Mouse (Mus musculus): ENCODE results near the gene Actn3. TPM values are rescaled to one million over a fixed set of nuclear protein-coding genes. Genes with fewer than 3 reads are reported as not detected.
"Not testable (repeated sequence)": the region's sequence is repeated elsewhere in the genome, so short reads cannot be mapped to it uniquely, and the experiment has no call there.

Actn3 gene
- polyA plus RNA-seq, 1 experiment from 2014 or later: 9.9 TPM

DNA sequence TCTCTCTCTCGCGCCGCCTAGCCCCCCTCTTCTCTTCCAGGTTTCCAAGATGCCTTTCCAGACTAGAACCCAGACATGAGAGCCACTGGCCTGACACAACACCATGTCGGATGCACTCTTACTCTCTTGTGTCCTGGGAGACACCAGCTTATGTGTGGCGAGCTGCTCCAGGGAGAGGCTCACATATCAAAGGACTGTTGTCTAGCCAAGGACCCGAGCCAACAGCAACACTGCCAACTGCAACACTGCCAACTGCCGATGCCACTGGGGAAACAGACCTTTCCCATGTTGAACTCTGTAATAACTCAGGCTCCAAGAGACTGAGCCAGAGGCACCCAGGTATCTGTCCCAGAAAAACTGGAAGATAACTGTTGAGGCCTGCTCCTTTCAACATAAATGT lies 48.6 kb downstream of the Actn3 start:
- Histone ChIP-seq H3K4me1 (no peaks in the 10 kb centered on the region; the same call in 1 of the 2 replicates), H3K27ac (no peak overlapping the region), H3K9me3 (no peaks in the 10 kb centered on the region), H3K27me3 (ENCODE audit: insufficient read depth, poor library complexity, severe bottlenecking) (no peaks in the 10 kb centered on the region), H3K36me3 (peaks cover 43% of the 10 kb centered on the region), H3K4me3 (no peak overlapping the region)
- no peak for DNase-seq (ENCODE audit: low spot score)
- 64% methylated on average over 7 of the region's 7 CpGs for WGBS

GRCm38 (mm10) chr19:4828444-4829114 lies 49.1 kb downstream of the Actn3 start:
- Histone ChIP-seq H3K27ac (no peak overlapping the region), H3K4me1 (no peaks in the 10 kb centered on the region; the same call in 1 of the 2 replicates), H3K9me3 (no peaks in the 10 kb centered on the region), H3K4me3 (no peak overlapping the region), H3K36me3 (peaks cover 40% of the 10 kb centered on the region), H3K27me3 (ENCODE audit: insufficient read depth, poor library complexity, severe bottlenecking) (no peaks in the 10 kb centered on the region)
- DNase-seq (ENCODE audit: low spot score): no peak
- WGBS: 51% methylated on average over 16 of the region's 16 CpGs

DNA sequence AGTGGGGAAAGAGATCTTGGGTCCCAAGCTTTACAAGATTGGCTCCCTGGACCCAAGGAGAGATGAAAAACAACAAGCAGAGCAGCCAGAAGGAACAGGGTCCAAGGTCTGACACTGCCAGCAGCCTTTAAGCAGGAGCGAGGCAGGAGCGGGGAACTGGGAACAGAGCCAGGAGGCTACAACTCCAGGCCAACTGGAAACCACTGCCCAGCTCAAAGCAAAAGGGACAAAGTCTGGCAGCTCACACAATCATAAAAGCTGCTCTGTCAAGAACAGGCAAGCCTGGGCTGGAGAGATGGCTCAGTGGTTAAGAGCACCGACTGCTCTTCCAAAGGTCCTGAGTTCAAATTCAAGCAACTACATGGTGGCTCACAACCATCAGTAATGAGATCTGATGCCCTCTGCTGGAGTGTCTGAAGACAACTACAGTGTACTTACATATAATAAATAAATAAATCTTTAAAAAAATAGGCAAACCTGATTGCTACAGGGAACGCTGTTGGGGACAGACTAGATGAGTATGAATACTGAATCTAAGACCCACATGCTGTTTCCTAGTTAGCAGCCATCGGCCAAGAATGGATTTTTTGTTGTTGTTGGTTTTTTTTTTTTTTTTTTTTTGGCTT lies 56.9 kb downstream of the Actn3 start:
- WGBS: 83% methylated on average over 5 of the region's 5 CpGs
- Histone ChIP-seq H3K4me3 (no peak overlapping the region), H3K4me1 (no peaks in the 10 kb centered on the region), H3K9me3 (no peaks in the 10 kb centered on the region), H3K27me3 (ENCODE audit: insufficient read depth, poor library complexity, severe bottlenecking) (no peaks in the 10 kb centered on the region), H3K27ac (no peak overlapping the region), H3K36me3 (peaks cover 14% of the 10 kb centered on the region)
- DNase-seq (ENCODE audit: low spot score): peak; percentile 53

GRCm38 (mm10) chr19:4817182-4817835 lies 60.4 kb downstream of the Actn3 start:
- WGBS: 52% methylated on average over 1 of the region's 1 CpGs
- Histone ChIP-seq H3K9me3 (no peaks in the 10 kb centered on the region), H3K4me1 (no peaks in the 10 kb centered on the region), H3K36me3 (no peaks in the 10 kb centered on the region), H3K4me3 (no peak overlapping the region), H3K27ac (no peak overlapping the region), H3K27me3 (ENCODE audit: insufficient read depth, poor library complexity, severe bottlenecking) (no peaks in the 10 kb centered on the region)
- peak; percentile 64 for DNase-seq (ENCODE audit: low spot score)

DNA sequence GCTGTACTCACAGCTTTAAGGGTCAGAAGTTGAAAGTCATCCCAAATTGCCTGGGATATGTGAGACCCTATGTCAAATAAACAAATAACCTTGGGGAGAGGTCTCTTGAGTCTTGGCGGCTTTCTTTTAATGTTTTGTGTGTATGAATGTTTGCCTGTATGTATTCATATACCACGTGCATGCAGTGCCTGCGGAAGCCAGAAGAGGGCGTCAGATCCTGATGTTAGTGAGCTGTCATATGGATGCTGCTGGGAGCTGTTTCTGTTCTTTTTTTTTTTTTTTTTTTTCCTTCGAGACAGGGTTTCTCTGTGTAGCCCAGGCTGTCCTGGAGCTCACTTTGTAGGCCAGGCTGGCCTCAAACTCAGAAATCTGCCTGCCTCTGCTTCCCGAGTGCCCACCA lies 64.7 kb downstream of the Actn3 start:
- no peak for DNase-seq (ENCODE audit: low spot score)
- Histone ChIP-seq H3K4me1 (peaks cover 10% of the 10 kb centered on the region), H3K27me3 (ENCODE audit: insufficient read depth, poor library complexity, severe bottlenecking) (no peaks in the 10 kb centered on the region), H3K36me3 (no peaks in the 10 kb centered on the region), H3K27ac (no peak overlapping the region), H3K4me3 (no peak overlapping the region), H3K9me3 (no peaks in the 10 kb centered on the region)
- 69% methylated on average over 6 of the region's 6 CpGs for WGBS

DNA sequence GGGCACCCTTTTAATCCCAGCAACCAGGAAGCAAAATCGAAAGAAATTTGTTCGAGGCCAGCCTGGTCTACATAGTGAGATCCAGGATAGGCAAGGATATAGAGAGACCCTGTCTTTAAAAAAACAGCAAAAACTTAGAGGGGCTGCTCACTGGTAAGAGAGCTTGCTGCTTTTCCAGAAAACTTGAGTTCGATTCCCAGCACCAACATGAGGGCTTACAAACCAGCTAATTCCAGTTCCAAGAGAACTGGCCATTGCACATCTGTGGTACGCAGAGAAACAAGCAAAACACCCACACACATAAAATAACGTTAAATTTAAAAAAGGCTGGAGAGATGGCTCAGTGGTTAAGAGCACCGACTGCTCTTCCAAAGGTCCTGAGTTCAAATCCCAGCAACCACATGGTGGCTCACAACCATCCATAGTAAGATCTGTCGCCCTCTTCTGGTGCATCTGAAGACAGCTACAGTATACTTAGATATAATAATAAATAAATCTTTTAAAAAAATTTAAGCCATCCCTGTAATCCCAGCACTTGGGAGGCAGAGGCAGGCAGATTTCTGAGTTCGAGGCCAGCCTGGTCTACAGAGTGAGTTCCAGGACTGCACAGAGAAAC lies 65.3 kb downstream of the Actn3 start:
- DNase-seq (ENCODE audit: low spot score); H3K27me3 ChIP-seq (ENCODE audit: insufficient read depth, poor library complexity, severe bottlenecking); H3K9me3 ChIP-seq; H3K36me3 ChIP-seq: not testable (repeated sequence)
- peak overlapping the region; percentile 92 for H3K4me3 ChIP-seq
- WGBS: 73% methylated on average over 8 of the region's 8 CpGs
- peak overlapping the region; percentile 97; the same call in 1 of the 2 replicates for H3K27ac ChIP-seq
- peaks cover 10% of the 10 kb centered on the region for H3K4me1 ChIP-seq

GRCm38 (mm10) chr19:4811909-4812242 lies 65.8 kb downstream of the Actn3 start:
- Histone ChIP-seq H3K4me3 (peak overlapping the region; percentile 92), H3K4me1 (peaks cover 10% of the 10 kb centered on the region), H3K27me3 (ENCODE audit: insufficient read depth, poor library complexity, severe bottlenecking) (no peaks in the 10 kb centered on the region), H3K27ac (peak overlapping the region; percentile 97), H3K9me3 (no peaks in the 10 kb centered on the region), H3K36me3 (no peaks in the 10 kb centered on the region)
- no peak for DNase-seq (ENCODE audit: low spot score)
- 5% methylated on average over 12 of the region's 12 CpGs for WGBS

Other genes starting within 250 kb of the Actn3 start
- 2.1 and 2.2 TPM in 2 replicates for gene Gm960, start 179.2 kb downstream of the Actn3 start, polyA plus RNA-seq (2016; fragmentation: Nextera tagmentation; extraction: Ambion mirVana)
- gene Sptbn2, start 166.7 kb downstream of the Actn3 start, polyA plus RNA-seq (2016; fragmentation: Nextera tagmentation; extraction: Ambion mirVana): 0.57 and 1.6 TPM in 2 replicates
- 44.8 and 59.1 TPM in 2 replicates for gene Rbm4b, start 121.4 kb downstream of the Actn3 start, polyA plus RNA-seq (2016; fragmentation: Nextera tagmentation; extraction: Ambion mirVana)
- 59.6 and 68.1 TPM in 2 replicates for gene Rbm4, start 84.0 kb downstream of the Actn3 start, polyA plus RNA-seq (2016; fragmentation: Nextera tagmentation; extraction: Ambion mirVana)
- 21.5 and 23.0 TPM in 2 replicates for gene Gm21992, start 66.3 kb downstream of the Actn3 start, polyA plus RNA-seq (2016; fragmentation: Nextera tagmentation; extraction: Ambion mirVana)
- gene Rbm14, start 66.3 kb downstream of the Actn3 start, polyA plus RNA-seq (2016; fragmentation: Nextera tagmentation; extraction: Ambion mirVana): 78.0 and 92.7 TPM in 2 replicates
- gene Ccs, start 38.6 kb downstream of the Actn3 start, polyA plus RNA-seq (2016; fragmentation: Nextera tagmentation; extraction: Ambion mirVana): 39.7 and 54.2 TPM in 2 replicates
- gene Ccdc87, start 38.5 kb downstream of the Actn3 start, polyA plus RNA-seq (2016; fragmentation: Nextera tagmentation; extraction: Ambion mirVana): 0.17 TPM in 1 of 2 replicates, not detected in the other
- gene Ctsf, start 22.8 kb downstream of the Actn3 start, polyA plus RNA-seq (2016; fragmentation: Nextera tagmentation; extraction: Ambion mirVana): 30.3 and 32.2 TPM in 2 replicates
- gene Zdhhc24, start 759 bp upstream of the Actn3 start, polyA plus RNA-seq (2016; fragmentation: Nextera tagmentation; extraction: Ambion mirVana): 10.2 and 12.3 TPM in 2 replicates
- 3.1 and 3.2 TPM in 2 replicates for gene Bbs1, start 28.7 kb upstream of the Actn3 start, polyA plus RNA-seq (2016; fragmentation: Nextera tagmentation; extraction: Ambion mirVana)
- 155 and 156 TPM in 2 replicates for gene Dpp3, start 50.4 kb upstream of the Actn3 start, polyA plus RNA-seq (2016; fragmentation: Nextera tagmentation; extraction: Ambion mirVana)
- 0.32 and 1.0 TPM in 2 replicates for gene Peli3, start 65.2 kb upstream of the Actn3 start, polyA plus RNA-seq (2016; fragmentation: Nextera tagmentation; extraction: Ambion mirVana)
- 128 and 142 TPM in 2 replicates for gene Mrpl11, start 84.2 kb upstream of the Actn3 start, polyA plus RNA-seq (2016; fragmentation: Nextera tagmentation; extraction: Ambion mirVana)
- 0.24 and 0.34 TPM in 2 replicates for gene Npas4, start 112.4 kb upstream of the Actn3 start, polyA plus RNA-seq (2016; fragmentation: Nextera tagmentation; extraction: Ambion mirVana)
- gene Slc29a2, start 146.0 kb upstream of the Actn3 start, polyA plus RNA-seq (2016; fragmentation: Nextera tagmentation; extraction: Ambion mirVana): 7.6 and 12.0 TPM in 2 replicates
- 42.8 and 47.8 TPM in 2 replicates for gene B4gat1, start 160.9 kb upstream of the Actn3 start, polyA plus RNA-seq (2016; fragmentation: Nextera tagmentation; extraction: Ambion mirVana)
- 1.6 and 2.5 TPM in 2 replicates for gene AC124502.3, start 161.0 kb upstream of the Actn3 start, polyA plus RNA-seq (2016; fragmentation: Nextera tagmentation; extraction: Ambion mirVana)
- 47.1 and 58.1 TPM in 2 replicates for gene Brms1, start 163.4 kb upstream of the Actn3 start, polyA plus RNA-seq (2016; fragmentation: Nextera tagmentation; extraction: Ambion mirVana)
- 4.0 and 5.3 TPM in 2 replicates for gene Rin1, start 172.6 kb upstream of the Actn3 start, polyA plus RNA-seq (2016; fragmentation: Nextera tagmentation; extraction: Ambion mirVana)
- gene Cd248, start 190.2 kb upstream of the Actn3 start, polyA plus RNA-seq (2016; fragmentation: Nextera tagmentation; extraction: Ambion mirVana): 19.0 and 43.4 TPM in 2 replicates
- gene Tmem151a, start 207.6 kb upstream of the Actn3 start, polyA plus RNA-seq (2016; fragmentation: Nextera tagmentation; extraction: Ambion mirVana): 6.4 and 7.6 TPM in 2 replicates
- gene Yif1a, start 210.6 kb upstream of the Actn3 start, polyA plus RNA-seq (2016; fragmentation: Nextera tagmentation; extraction: Ambion mirVana): 94.9 and 104 TPM in 2 replicates
- 4.6 and 12.7 TPM in 2 replicates for gene Cnih2, start 220.6 kb upstream of the Actn3 start, polyA plus RNA-seq (2016; fragmentation: Nextera tagmentation; extraction: Ambion mirVana)
- 261 and 263 TPM in 2 replicates for gene Rab1b, start 229.2 kb upstream of the Actn3 start, polyA plus RNA-seq (2016; fragmentation: Nextera tagmentation; extraction: Ambion mirVana)
- 23.7 and 27.0 TPM in 2 replicates for gene Klc2, start 240.7 kb upstream of the Actn3 start, polyA plus RNA-seq (2016; fragmentation: Nextera tagmentation; extraction: Ambion mirVana)

Data from heart, embryonic 10.5 days (tissue).